Mouse (Mus musculus) spleen, adult 2 months (tissue): ENCODE measurements around the gene Foxp4.

ENCODE experiments used
- CTCF ChIP-seq: fragments of 200-500 bp; IDR thresholded peaks from 2 replicates; pipeline ENCODE4 v1.5.1; 2011; ENCODE audit warnings: mild to moderate bottlenecking, inconsistent platforms; ENCODE audit not compliant: insufficient read depth, insufficient read length, insufficient replicate concordance; ENCODE audit errors: extremely low read depth
- POLR2A ChIP-seq: fragments of 200-500 bp; IDR thresholded peaks from 2 replicates; pipeline ENCODE4 v1.6.1; 2011; ENCODE audit warnings: low read depth, low read length, inconsistent platforms

DNA sequence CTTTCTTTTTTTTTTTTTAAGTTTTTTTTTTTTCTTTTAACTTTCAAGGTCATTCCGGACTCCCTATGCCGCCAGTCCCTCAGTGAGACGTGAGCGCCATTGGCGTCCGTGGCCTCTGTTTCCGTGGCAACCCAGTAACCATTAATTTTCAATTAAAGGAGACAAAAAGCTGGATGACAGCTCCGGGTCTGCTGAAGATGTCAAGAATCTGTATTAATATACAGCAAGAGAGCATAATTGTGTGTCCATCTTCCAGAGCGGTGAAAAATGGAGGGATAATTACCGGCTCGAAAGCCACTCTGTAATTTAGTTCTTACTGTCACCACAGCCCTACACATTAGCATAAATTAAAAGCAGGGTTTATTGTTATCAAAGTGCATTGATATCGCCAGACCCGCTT, 27.0 kb upstream of the Foxp4 start:
- TF ChIP-seq POLR2A (no peak), CTCF (no peak)
